Mouse (Mus musculus): ENCODE results near the gene Unc5b. TPM values are rescaled to one million over a fixed set of nuclear protein-coding genes. Genes with fewer than 3 reads are reported as not detected.

Unc5b gene
- not detected for polyA plus RNA-seq (2017; shearing (Covaris generic))

DNA sequence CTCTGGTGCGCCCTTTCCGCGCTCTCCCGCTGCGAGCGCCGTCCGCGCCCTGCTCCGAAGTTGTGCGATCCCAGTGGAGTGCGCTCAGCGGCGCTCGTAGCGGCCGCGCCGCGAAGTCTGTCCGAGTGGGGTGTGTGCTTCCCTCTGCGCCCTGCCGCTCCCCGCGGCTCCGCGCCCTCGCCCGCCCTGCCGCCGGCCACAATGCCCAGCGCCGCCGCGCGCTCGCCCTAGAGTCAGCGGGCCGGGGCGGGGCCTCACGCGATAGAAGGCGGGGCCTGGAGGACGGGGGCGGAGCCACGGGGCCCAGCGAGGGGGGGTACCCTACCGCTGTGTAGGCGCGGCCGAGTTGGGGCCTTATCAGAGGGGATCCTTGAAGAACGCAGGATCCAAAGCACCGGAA is at the start of gene Unc5b:
TSS of gene Unc5b (minus strand) at position 203 of the 400 bp plus-strand sequence.

DNA sequence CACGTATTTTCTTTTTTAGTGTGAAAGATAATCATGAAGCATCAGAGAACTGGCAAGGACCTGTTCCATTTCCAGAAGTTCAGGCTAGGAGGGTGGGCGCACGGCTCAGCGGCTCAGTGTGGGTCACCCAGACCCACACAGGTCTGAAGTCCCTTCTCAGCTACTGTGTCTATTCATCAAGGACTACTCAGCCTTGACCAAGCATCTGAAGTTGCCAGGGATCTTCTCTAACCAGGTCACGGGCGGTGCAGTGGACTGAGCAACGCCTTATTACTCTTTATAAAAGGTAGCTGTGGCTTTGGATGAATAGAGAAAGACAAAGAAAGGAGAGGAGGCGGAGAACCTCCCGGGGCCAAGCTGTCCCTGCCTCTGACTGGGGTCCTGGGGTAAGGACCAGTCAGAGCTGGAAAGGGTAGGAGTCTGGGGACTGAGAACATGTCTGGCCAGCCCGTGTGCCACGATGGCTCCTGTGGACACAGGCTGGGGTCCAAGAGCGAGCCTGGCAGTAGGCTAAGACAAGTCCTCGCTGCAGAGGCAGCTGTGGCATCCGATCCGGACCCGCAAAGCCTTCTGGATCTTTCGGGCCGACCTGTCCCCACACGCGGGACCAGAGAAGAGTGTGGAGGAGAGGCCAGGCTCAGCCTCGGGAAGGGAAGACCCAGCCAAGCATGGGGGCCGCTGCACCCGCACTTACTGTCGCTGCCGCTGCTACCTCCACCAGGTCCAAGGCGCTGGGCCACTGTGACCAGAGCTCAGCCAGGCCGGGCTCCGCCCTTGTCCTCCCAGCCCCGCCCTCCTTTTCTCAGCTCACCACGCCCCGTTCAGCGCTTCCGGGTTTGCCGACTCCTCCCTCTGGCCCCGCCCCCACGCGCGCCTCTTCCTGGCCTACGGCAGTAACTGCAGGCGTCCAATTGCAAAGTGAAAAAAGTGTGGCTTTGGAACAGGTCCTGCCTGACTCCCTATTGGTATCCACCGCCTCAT is 79.1 kb downstream of the Unc5b start, which contains the start of gene Slc29a3:
TSS of gene Slc29a3 (minus strand) at position 755 of the 981 bp plus-strand sequence.

Other genes starting within 250 kb of the Unc5b start
- gene Cdh23, start 135.1 kb downstream of the Unc5b start, polyA plus RNA-seq (2017; shearing (Covaris generic)) = 22.1 TPM
- gene Slc29a3, start 78.8 kb downstream of the Unc5b start, polyA plus RNA-seq (2017; shearing (Covaris generic)) = 20.0 TPM